In the genomic region with DNA sequence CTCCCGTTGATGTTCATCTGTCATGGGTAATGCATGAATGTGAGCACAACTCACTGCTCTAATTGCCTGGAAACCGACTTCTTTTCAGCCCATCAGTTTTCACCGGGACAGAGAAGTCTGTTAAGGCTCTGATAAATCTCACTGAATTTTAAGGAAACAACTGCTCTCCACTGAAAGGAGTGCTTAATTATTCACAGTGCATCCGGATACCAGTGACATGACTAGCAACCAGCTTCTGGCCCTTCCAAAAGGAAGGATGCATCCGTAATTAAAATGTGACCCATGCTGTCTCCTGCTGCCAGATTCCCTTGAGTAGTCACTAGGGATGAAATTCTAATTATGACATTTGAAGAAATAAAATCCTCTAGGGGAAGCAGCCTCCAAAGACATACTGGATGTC, we compare ENCODE assay signal across 15 mouse cellular contexts.
DNase-seq lines count a peak whose midpoint lies in the region; ATAC-seq lines count a peak whose summit lies in the region.
"Had no signal": no experiment of that assay in that cellular context is flagged by ENCODE, and none has a peak within 500 bp of the region (broad histone marks: within the 10 kb centered on the region; RNA-seq: fewer than 3 reads in every experiment).

No protein-coding gene starts in this region.

- DNase-seq in embryonic facial prominence, embryonic 14.5 days (ENCODE audit: low spot score) = peak; percentile 5
- DNase-seq in embryonic facial prominence, embryonic 10.5 days (ENCODE audit: low spot score) = no peak
- DNase-seq in neural tube, embryonic 11.5 days (ENCODE audit: low spot score) = no peak
- no peak for DNase-seq in neural tube, embryonic 10.5 days (ENCODE audit: extremely low spot score, low spot score)
- peak; percentile 15 for DNase-seq in mesoderm, embryonic 11.5 days (ENCODE audit: low read depth, low spot score)
- peak; percentile 17 for DNase-seq in retina, postnatal 1 day
- no peak for DNase-seq in right cerebral cortex, adult 2 months (ENCODE audit: low spot score in 2 of 2)
- DNase-seq: kidney, postnatal 25 days; left cerebral cortex, postnatal 4 days; right cerebral cortex, postnatal 4 days; thymus, postnatal 14 days had no signal

- no peaks in the 10 kb centered on the region for H3K27me3 ChIP-seq in embryonic facial prominence, embryonic 14.5 days (replicated peaks; ENCODE audit: control insufficient read depth, insufficient read depth, low read length)
- H3K27me3 ChIP-seq in embryonic facial prominence, embryonic 10.5 days (replicated peaks; ENCODE audit: low read depth, poor library complexity, severe bottlenecking) = no peaks in the 10 kb centered on the region
- H3K27me3 ChIP-seq in neural tube, embryonic 11.5 days (ENCODE audit: control insufficient read depth, insufficient read depth, low read length) = no peaks in the 10 kb centered on the region

- H3K9ac ChIP-seq in embryonic facial prominence, embryonic 14.5 days (ENCODE audit: low read depth, low read length) = no peak overlapping the region
- no peak overlapping the region for H3K9ac ChIP-seq in neural tube, embryonic 11.5 days (ENCODE audit: low read length)
- H3K9ac ChIP-seq: liver, embryonic 14.5 days had no signal

- H3K27ac ChIP-seq in embryonic facial prominence, embryonic 14.5 days (replicated peaks; ENCODE audit: low read depth, low read length) = no peak overlapping the region
- no peak overlapping the region for H3K27ac ChIP-seq in embryonic facial prominence, embryonic 10.5 days (replicated peaks)
- H3K27ac ChIP-seq in neural tube, embryonic 11.5 days (ENCODE audit: low read depth, low read length) = no peak overlapping the region
- H3K27ac ChIP-seq: liver, embryonic 14.5 days had no signal

- H3K4me1 ChIP-seq in embryonic facial prominence, embryonic 14.5 days (ENCODE audit: control insufficient read depth, insufficient read depth, low read length) = no peaks in the 10 kb centered on the region
- peaks cover 3% of the 10 kb centered on the region; the same call in 1 of the 2 replicates for H3K4me1 ChIP-seq in embryonic facial prominence, embryonic 10.5 days
- no peaks in the 10 kb centered on the region for H3K4me1 ChIP-seq in neural tube, embryonic 11.5 days (ENCODE audit: control insufficient read depth, insufficient read depth, low read length)

- no peak for ATAC-seq in embryonic facial prominence, embryonic 14.5 days (ENCODE audit: low read depth)
- peak; percentile 38 for ATAC-seq in neural tube, embryonic 11.5 days (ENCODE audit: insufficient read depth, low FRiP score, low TSS enrichment)
- no peak for ATAC-seq in megakaryocyte progenitor cell, adult 5-6 weeks (replicated peaks; ENCODE audit: poor library complexity)

- 42% methylated on average over 5 of the region's 5 CpGs for WGBS in embryonic facial prominence, embryonic 14.5 days
- WGBS in embryonic facial prominence, embryonic 10.5 days = 54% methylated on average over 5 of the region's 5 CpGs
- 36% methylated on average over 5 of the region's 5 CpGs for WGBS in neural tube, embryonic 11.5 days

- H3K36me3 ChIP-seq in embryonic facial prominence, embryonic 14.5 days (ENCODE audit: control insufficient read depth, insufficient read depth, low read length) = no peaks in the 10 kb centered on the region
- H3K36me3 ChIP-seq in embryonic facial prominence, embryonic 10.5 days (replicated peaks) = no peaks in the 10 kb centered on the region
- no peaks in the 10 kb centered on the region for H3K36me3 ChIP-seq in neural tube, embryonic 11.5 days (ENCODE audit: control insufficient read depth, insufficient read depth, low read length)
- H3K36me3 ChIP-seq: G1E had no signal

- H3K9me3 ChIP-seq in embryonic facial prominence, embryonic 14.5 days (ENCODE audit: control insufficient read depth, low read length) = no peaks in the 10 kb centered on the region
- H3K9me3 ChIP-seq in embryonic facial prominence, embryonic 10.5 days = no peaks in the 10 kb centered on the region
- H3K9me3 ChIP-seq in neural tube, embryonic 11.5 days (ENCODE audit: control insufficient read depth, low read length) = no peaks in the 10 kb centered on the region
- H3K9me3 ChIP-seq: G1E had no signal

- H3K4me3 ChIP-seq in embryonic facial prominence, embryonic 14.5 days (ENCODE audit: low read depth, low read length) = no peak overlapping the region
- H3K4me3 ChIP-seq in embryonic facial prominence, embryonic 10.5 days = no peak overlapping the region
- H3K4me3 ChIP-seq in neural tube, embryonic 11.5 days (ENCODE audit: low read depth, low read length) = no peak overlapping the region
- H3K4me3 ChIP-seq: erythroblast, embryonic 14.5 days had no signal

- no peak overlapping the region for H3K4me2 ChIP-seq in embryonic facial prominence, embryonic 14.5 days (ENCODE audit: low read depth, low read length)
- H3K4me2 ChIP-seq in neural tube, embryonic 11.5 days (ENCODE audit: low read depth) = no peak overlapping the region

Comparison
In these comparisons a context has a peak if more than half of its experiments do, and no peak if none do; other contexts are left out.
1. DNase-seq: peak in embryonic facial prominence, embryonic 14.5 days (single experiment), mesoderm, embryonic 11.5 days (single experiment) and retina, postnatal 1 day (single experiment); none in embryonic facial prominence, embryonic 10.5 days (single experiment), neural tube, embryonic 11.5 days (single experiment), neural tube, embryonic 10.5 days (single experiment) and right cerebral cortex, adult 2 months (0 of 2).